11 mouse cellular contexts compared by ENCODE assay signal in the genomic region with DNA sequence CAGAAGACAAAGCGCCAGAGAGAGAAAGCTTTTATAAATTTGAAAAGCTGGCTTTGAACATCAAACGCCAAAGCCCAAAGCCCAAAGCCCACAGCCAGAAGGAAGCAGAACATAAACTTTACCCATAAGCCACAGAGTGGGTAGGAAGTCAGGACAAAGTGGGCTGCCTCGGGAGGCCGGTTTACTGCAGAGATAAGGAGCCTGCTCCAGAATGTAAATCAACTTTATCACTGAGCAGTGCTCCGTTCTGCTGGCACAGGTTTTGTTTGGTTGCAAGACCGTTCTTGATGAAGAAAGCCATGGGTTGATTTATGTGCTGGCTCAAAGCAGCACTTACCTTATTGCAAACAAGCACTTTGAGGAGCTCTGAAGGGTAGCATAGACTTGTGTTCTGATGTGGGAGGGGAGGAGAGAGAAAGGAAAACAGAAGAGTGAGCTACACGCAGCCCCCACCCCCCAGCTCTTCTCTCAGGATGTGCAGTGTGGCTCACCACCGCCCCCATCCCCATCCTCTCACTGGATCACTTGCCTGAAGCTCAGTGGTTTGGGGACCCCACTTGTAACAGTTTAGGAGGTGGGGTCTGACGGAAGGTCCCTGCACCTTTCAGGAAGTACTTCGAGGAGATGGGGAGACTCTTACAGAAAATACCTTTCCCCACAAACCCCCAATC. TPM values are rescaled to one million over a fixed set of nuclear protein-coding genes. Genes with fewer than 3 reads are reported as not detected.
DNase-seq lines count a peak whose midpoint lies in the region; ATAC-seq and TF ChIP-seq lines count a peak whose summit lies in the region.
"Had no signal": no experiment of that assay in that cellular context is flagged by ENCODE, and none has a peak within 500 bp of the region (broad histone marks: within the 10 kb centered on the region; RNA-seq: fewer than 3 reads in every experiment).

No protein-coding gene starts in this region.

- H3K4me3 ChIP-seq in kidney, embryonic 16.5 days (ENCODE audit: low read length), result no peak overlapping the region
- no peak overlapping the region for H3K4me3 ChIP-seq in kidney, adult 2 months (ENCODE audit: insufficient read depth, low read depth, low read length)
- H3K4me3 ChIP-seq in MEL (ENCODE audit: control insufficient read depth in 1 of 2, insufficient read depth in 1 of 2, low read depth in 2 of 2, low read length in 2 of 2), result no peak overlapping the region
- H3K4me3 ChIP-seq in neural tube, embryonic 13.5 days, result no peak overlapping the region
- H3K4me3 ChIP-seq: embryonic facial prominence, embryonic 13.5 days had no signal

- H3K4me1 ChIP-seq in kidney, embryonic 16.5 days (ENCODE audit: insufficient read depth, low read length), result peaks cover 9% of the 10 kb centered on the region; the same call in 1 of the 2 replicates
- no peaks in the 10 kb centered on the region for H3K4me1 ChIP-seq in kidney, adult 2 months (ENCODE audit: control insufficient read depth, insufficient read depth, low read length)
- peaks cover 0 to 5% of the 10 kb centered on the region in 2 experiments; a peak in 2 of 4 replicates for H3K4me1 ChIP-seq in MEL (ENCODE audit: control insufficient read depth in 1 of 2, insufficient read depth in 2 of 2, low read length in 2 of 2)
- peaks cover 48% of the 10 kb centered on the region for H3K4me1 ChIP-seq in neural tube, embryonic 13.5 days (replicated peaks)

- H3K9me3 ChIP-seq in kidney, embryonic 16.5 days (ENCODE audit: low read length), result no peaks in the 10 kb centered on the region
- H3K9me3 ChIP-seq in MEL (replicated peaks; ENCODE audit: insufficient read depth, low read length), result no peaks in the 10 kb centered on the region
- H3K9me3 ChIP-seq in neural tube, embryonic 13.5 days, result no peaks in the 10 kb centered on the region
- H3K9me3 ChIP-seq: embryonic facial prominence, embryonic 13.5 days had no signal

- no peak overlapping the region for H3K4me2 ChIP-seq in kidney, embryonic 16.5 days (replicated peaks; ENCODE audit: low read depth, low read length)
- no peak overlapping the region for H3K4me2 ChIP-seq in neural tube, embryonic 13.5 days
- H3K4me2 ChIP-seq: embryonic facial prominence, embryonic 13.5 days had no signal

- peak; percentile 22 for DNase-seq in embryo, embryonic 10.5 days (ENCODE audit: low spot score)
- no peak for DNase-seq in embryo, embryonic 11 days
- no peak for DNase-seq in kidney, adult 2 months
- peak; percentile 64 for DNase-seq in MEL (ENCODE audit: low read depth, low spot score)
- DNase-seq in cerebellum, adult 11-12 months, result no peak
- DNase-seq: kidney, adult 8-10 months; lung, postnatal 14 days had no signal

- TF ChIP-seq EP300 in MEL (IDR thresholded peaks at IDR 0.05; ENCODE audit: low read depth in 1 of 2, low read length in 2 of 2), result peak; percentile 42 to 45; a peak in 2 of 4 replicates

- ATAC-seq in kidney, embryonic 16.5 days (ENCODE audit: low FRiP score, low TSS enrichment), result 0 out of 2 replicates have a peak, but pooled peaks have one; percentile 31
- ATAC-seq in neural tube, embryonic 13.5 days (ENCODE audit: low read depth), result no peak
- no peak for ATAC-seq in frontal cortex, adult (ENCODE audit: low TSS enrichment)

- H3K9ac ChIP-seq in kidney, embryonic 16.5 days (replicated peaks; ENCODE audit: low read length), result no peak overlapping the region
- H3K9ac ChIP-seq in MEL (ENCODE audit: control insufficient read depth, low read depth, low read length, poor library complexity, severe bottlenecking), result no peak overlapping the region
- no peak overlapping the region for H3K9ac ChIP-seq in neural tube, embryonic 13.5 days
- H3K9ac ChIP-seq: embryonic facial prominence, embryonic 13.5 days had no signal

- no peaks in the 10 kb centered on the region for H3K36me3 ChIP-seq in kidney, embryonic 16.5 days (ENCODE audit: insufficient read depth, low read length)
- H3K36me3 ChIP-seq in kidney, adult 2 months (ENCODE audit: control insufficient read depth, insufficient read depth, low read length), result no peaks in the 10 kb centered on the region
- peaks cover 0 to 3% of the 10 kb centered on the region in 2 experiments; a peak in 1 of 4 replicates for H3K36me3 ChIP-seq in MEL (ENCODE audit: control insufficient read depth in 1 of 2, insufficient read depth in 2 of 2, low read length in 2 of 2)
- no peaks in the 10 kb centered on the region for H3K36me3 ChIP-seq in neural tube, embryonic 13.5 days
- H3K36me3 ChIP-seq: embryonic facial prominence, embryonic 13.5 days had no signal

- TF ChIP-seq RAD21 in MEL (IDR thresholded peaks at IDR 0.05; ENCODE audit: low read depth, low read length), result no peak

- no peaks in the 10 kb centered on the region for H3K79me2 ChIP-seq in MEL (ENCODE audit: control insufficient read depth, insufficient read depth, low read length, poor library complexity)

- TF ChIP-seq CTCF in kidney, adult 2 months (conservative IDR thresholded peaks at IDR 0.05; ENCODE audit: insufficient read depth, insufficient read length, low read depth, low read length), result no peak
- no peak for TF ChIP-seq CTCF in MEL (IDR thresholded peaks at IDR 0.05 in 2 of 3, conservative IDR thresholded peaks at IDR 0.05 in 1 of 3; ENCODE audit: control insufficient read depth in 1 of 3, insufficient read depth in 1 of 3, low read depth in 2 of 3, low read length in 3 of 3, poor library complexity in 1 of 3, severe bottlenecking in 1 of 3)

- H3K27ac ChIP-seq in kidney, embryonic 16.5 days (ENCODE audit: low read length), result no peak overlapping the region
- no peak overlapping the region for H3K27ac ChIP-seq in kidney, adult 2 months (ENCODE audit: insufficient read depth, low read depth, low read length)
- no peak overlapping the region for H3K27ac ChIP-seq in MEL (ENCODE audit: control insufficient read depth, low read depth, low read length)
- peak overlapping the region; percentile 10; the same call in 1 of the 2 replicates for H3K27ac ChIP-seq in neural tube, embryonic 13.5 days (replicated peaks)
- H3K27ac ChIP-seq: embryonic facial prominence, embryonic 13.5 days had no signal

- no peaks in the 10 kb centered on the region for H3K27me3 ChIP-seq in kidney, embryonic 16.5 days (ENCODE audit: insufficient read depth, low read length)
- H3K27me3 ChIP-seq in kidney, adult 2 months (replicated peaks; ENCODE audit: control insufficient read depth, insufficient read depth, low read length), result no peaks in the 10 kb centered on the region
- H3K27me3 ChIP-seq in MEL (ENCODE audit: control insufficient read depth in 1 of 2, insufficient read depth in 2 of 2, low read length in 2 of 2), result peaks cover 0 to 2% of the 10 kb centered on the region in 2 experiments; a peak in 2 of 4 replicates
- H3K27me3 ChIP-seq in neural tube, embryonic 13.5 days, result peaks cover 5% of the 10 kb centered on the region

- TF ChIP-seq POLR2A in kidney, adult 2 months (IDR thresholded peaks at IDR 0.05; ENCODE audit: low read depth, low read length), result no peak
- no peak for TF ChIP-seq POLR2A in MEL (IDR thresholded peaks at IDR 0.05; ENCODE audit: control insufficient read depth in 1 of 2, insufficient read depth in 1 of 2, low read depth in 1 of 2, low read length in 2 of 2, poor library complexity in 1 of 2)

- WGBS in kidney, embryonic 16.5 days, result 20% methylated on average over 10 of the region's 10 CpGs
- 22% methylated on average over 10 of the region's 10 CpGs for WGBS in kidney, adult 2 months
- 24% methylated on average over 10 of the region's 10 CpGs for WGBS in neural tube, embryonic 13.5 days

TF ChIP-seq in MEL, 35 proteins besides CTCF, POLR2A, EP300 and RAD21:
- TF ChIP-seq CHD2 (IDR thresholded peaks at IDR 0.05; ENCODE audit: low read length) (no peak), BHLHE40 (IDR thresholded peaks at IDR 0.05; ENCODE audit: borderline replicate concordance, low read depth, low read length) (no peak), MAX (IDR thresholded peaks at IDR 0.05; ENCODE audit: low read length) (no peak), TBP (IDR thresholded peaks at IDR 0.05; ENCODE audit: low read depth, low read length) (peak; percentile 55), SIN3A (IDR thresholded peaks at IDR 0.05; ENCODE audit: low read length) (no peak), HCFC1 (IDR thresholded peaks at IDR 0.05; ENCODE audit: low read depth, low read length) (peak; percentile 36; the same call in 1 of the 2 replicates), NELFE (IDR thresholded peaks at IDR 0.05; ENCODE audit: low read depth, low read length) (no peak), NRF1 (IDR thresholded peaks at IDR 0.05; ENCODE audit: insufficient read depth, low read depth, low read length, poor library complexity, severe bottlenecking) (no peak), MYB (IDR thresholded peaks at IDR 0.05; ENCODE audit: low read depth, low read length) (0 out of 2 replicates have a peak, but pooled peaks have one; percentile 15), MXI1 (IDR thresholded peaks at IDR 0.05; ENCODE audit: low read depth, low read length) (no peak), TCF12 (IDR thresholded peaks at IDR 0.05; ENCODE audit: low read depth, low read length) (peak; percentile 46; the same call in 1 of the 2 replicates), ZNF384 (IDR thresholded peaks at IDR 0.05; ENCODE audit: low read depth, low read length) (no peak), CHD1 (IDR thresholded peaks at IDR 0.05; ENCODE audit: low read depth, low read length) (no peak), ZMIZ1 (IDR thresholded peaks at IDR 0.05; ENCODE audit: low read depth, low read length) (no peak), RCOR1 (IDR thresholded peaks at IDR 0.05; ENCODE audit: low read depth, low read length) (peak; percentile 63; the same call in 1 of the 2 replicates), KAT2A (conservative IDR thresholded peaks at IDR 0.05; ENCODE audit: low read depth, low read length) (no peak), GATA1 (IDR thresholded peaks at IDR 0.05; ENCODE audit: low read depth, low read length) (peak; percentile 64), ETS1 (IDR thresholded peaks at IDR 0.05; ENCODE audit: low read depth, low read length) (0 out of 2 replicates have a peak, but pooled peaks have one; percentile 20), MYC (IDR thresholded peaks at IDR 0.05; ENCODE audit: low read depth, low read length) (no peak)

RNA-seq across cellular contexts. Expression of a gene that starts 50.9 kb away (rescaled TPM):
- polyA plus RNA-seq in kidney, embryonic 16.5 days (2015; fragmentation: Nextera tagmentation; extraction: Ambion mirVana), result 14.0 and 20.6 TPM in 2 replicates
- 10.8 and 11.8 TPM in 2 replicates for polyA plus RNA-seq in kidney, adult 2 months (2012; rRNA removed)
- 4.6 and 6.8 TPM in 2 replicates for total RNA-seq in MEL (2012; rRNA removed)
- 10 to 100 TPM in 1 of 2 experiments, not detected in 1; 10.2 TPM for polyA plus RNA-seq in MEL (2012; ENCODE audit: insufficient read depth in 1 of 2, insufficient read length in 2 of 2, low read depth in 1 of 2, low replicate concordance in 2 of 2, missing spikeins in 1 of 2)
- 15.5 and 18.1 TPM in 2 replicates for polyA plus RNA-seq in neural tube, embryonic 13.5 days (2015; fragmentation: Nextera tagmentation; extraction: Ambion mirVana)

Comparison
In these comparisons a context has a peak if more than half of its experiments do, and no peak if none do; other contexts are left out.
1. DNase-seq: peak in embryo, embryonic 10.5 days (single experiment) and MEL (single experiment); none in embryo, embryonic 11 days (single experiment), kidney, adult 2 months (single experiment) and cerebellum, adult 11-12 months (single experiment).